Mouse (Mus musculus) layer of hippocampus, postnatal 25 days (tissue): ENCODE data around the gene Gen1. TPM values are rescaled to one million over a fixed set of nuclear protein-coding genes. Genes with fewer than 3 reads are reported as not detected.

Experiments
- DNase-seq, 2 experiments: peaks; one replicate each; pipeline ENCODE4 v3.0.0; 2022; ENCODE audit warnings: mixed read lengths in 2 of 2, low spot score in 1 of 2; ENCODE audit errors: extremely low spot score in 1 of 2
- total RNA-seq, 2 experiments: library from RNA; stranded (reverse); gene quantifications; 2 replicates each; pipeline ENCODE4 v1.2.3; 2021

Gene Gen1
- total RNA-seq, 2 experiments from 2014 or later: 1.7 to 3.0 TPM

DNA sequence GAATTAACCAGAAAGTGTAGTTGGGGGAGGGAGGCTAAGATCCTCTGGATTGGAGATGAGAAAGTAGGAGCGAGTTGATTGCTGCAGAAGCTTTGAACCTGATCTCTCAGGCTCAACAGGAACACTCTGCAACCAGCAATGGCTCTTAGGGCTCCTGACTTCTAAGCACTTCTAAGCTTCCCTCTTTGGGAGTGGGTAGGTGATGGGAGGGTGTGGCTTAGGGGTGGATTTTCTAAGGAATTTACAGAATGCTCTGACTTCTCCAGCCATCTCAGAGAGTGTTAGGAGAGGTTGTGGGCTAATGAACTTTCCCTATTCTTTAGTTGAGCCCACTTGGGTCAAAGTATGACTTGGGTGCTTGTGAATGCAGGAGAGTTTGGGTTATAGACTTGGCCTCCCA is 39.5 kb downstream of the Gen1 start:
- no peak for DNase-seq

GRCm38 (mm10) chr12:11224722-11225121 is 40.9 kb downstream of the Gen1 start:
- DNase-seq: no peak

GRCm38 (mm10) chr12:11223090-11223489 is 42.5 kb downstream of the Gen1 start:
- DNase-seq: no peak

DNA sequence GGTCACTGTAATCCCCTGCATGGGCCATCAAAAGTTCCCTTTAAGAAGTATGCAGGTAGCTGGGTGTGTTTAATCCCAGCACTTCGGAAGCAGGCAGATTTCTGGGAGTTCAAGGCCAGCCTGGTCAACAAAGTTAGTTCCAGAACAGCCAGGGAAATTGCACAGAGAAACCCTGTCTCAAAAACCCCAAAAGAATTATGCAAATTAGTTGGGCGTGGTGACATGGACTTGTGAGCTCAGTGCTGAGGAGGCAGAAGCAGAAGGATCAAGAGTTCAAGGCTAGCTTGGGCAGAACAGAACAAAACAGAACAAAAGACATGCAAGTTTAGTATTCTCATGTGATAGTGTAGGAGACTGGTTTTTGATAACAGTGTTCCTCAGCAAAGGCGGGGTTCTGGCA is 43.0 kb downstream of the Gen1 start:
- no peak for DNase-seq

GRCm38 (mm10) chr12:11221524-11222330 is 43.9 kb downstream of the Gen1 start:
- DNase-seq: no peak

- no peak for DNase-seq
Observed at GRCm38 (mm10) chr12:11217726-11218250, 47.8 kb downstream of the Gen1 start.

DNA sequence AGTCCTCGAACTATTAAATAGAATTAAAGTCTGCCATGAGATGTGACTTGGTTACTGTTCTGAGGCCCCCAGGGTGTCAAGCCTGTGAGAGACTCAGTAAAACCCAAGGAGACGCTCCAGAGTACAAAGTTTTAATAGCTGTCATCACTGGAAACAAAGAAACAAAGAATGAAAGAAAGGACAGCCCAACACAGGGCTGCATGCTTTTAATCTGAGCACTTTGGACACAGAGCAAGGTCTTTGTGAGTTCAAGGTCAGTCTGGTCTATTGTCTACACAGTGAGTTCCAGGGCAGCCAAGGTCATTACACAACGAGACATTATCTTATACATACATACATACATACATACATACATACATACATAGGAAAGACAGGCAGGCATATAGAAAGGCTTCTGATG is 49.1 kb downstream of the Gen1 start:
- no peak for DNase-seq

GRCm38 (mm10) chr12:11215555-11215954 is 50.0 kb downstream of the Gen1 start:
- DNase-seq: no peak

- DNase-seq: no peak
Observed at GRCm38 (mm10) chr12:11214776-11215175, 50.8 kb downstream of the Gen1 start.

GRCm38 (mm10) chr12:11212881-11213280 is 52.7 kb downstream of the Gen1 start:
- no peak for DNase-seq

GRCm38 (mm10) chr12:11210361-11210760 is 55.2 kb downstream of the Gen1 start:
- DNase-seq: no peak

DNA sequence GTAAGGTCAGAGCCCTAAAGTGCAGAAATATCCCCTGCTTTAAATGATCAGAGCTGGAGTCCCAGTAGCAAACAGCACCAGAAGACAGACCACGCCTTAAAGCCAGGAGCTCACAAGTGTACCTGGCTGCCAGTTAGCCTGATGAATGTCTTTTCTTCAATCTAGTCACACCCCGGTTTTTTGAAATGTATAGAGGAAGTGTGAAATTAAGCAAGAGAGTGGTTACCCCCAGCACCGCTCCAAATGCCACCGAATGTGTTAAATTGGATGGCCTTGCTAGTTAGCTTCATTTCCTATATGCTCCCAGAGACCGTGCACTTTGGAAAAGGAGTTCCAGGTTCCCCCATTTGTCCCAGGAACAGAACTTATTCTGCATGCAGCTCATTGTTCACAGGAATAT is 56.0 kb downstream of the Gen1 start:
- DNase-seq: no peak

DNA sequence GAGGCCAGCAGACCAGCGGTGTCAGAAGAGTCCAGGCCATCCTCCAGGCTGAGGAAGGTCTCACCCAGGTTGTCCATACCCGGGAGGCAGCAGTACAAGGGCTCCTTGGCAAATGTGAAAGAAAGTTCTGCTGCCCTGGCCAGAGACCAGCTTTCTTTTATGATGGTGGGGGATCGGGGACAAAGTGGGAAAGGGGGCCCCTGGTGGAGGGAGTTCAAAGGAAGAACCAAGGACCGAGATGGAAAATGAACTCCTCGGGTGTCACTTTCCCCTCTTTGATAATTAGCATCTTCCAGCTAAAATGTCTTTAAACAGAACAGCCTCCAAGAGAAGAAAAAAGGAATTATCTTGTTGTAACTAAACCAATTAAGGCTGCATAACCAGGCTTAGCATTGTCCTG is 56.7 kb downstream of the Gen1 start, which contains the start of gene Msgn1:
Gene Msgn1, minus strand, starts transcription at position 101 of the 400 bp plus-strand sequence.
- no peak for DNase-seq

GRCm38 (mm10) chr12:11206321-11206720 is 59.3 kb downstream of the Gen1 start:
- DNase-seq: no peak

DNA sequence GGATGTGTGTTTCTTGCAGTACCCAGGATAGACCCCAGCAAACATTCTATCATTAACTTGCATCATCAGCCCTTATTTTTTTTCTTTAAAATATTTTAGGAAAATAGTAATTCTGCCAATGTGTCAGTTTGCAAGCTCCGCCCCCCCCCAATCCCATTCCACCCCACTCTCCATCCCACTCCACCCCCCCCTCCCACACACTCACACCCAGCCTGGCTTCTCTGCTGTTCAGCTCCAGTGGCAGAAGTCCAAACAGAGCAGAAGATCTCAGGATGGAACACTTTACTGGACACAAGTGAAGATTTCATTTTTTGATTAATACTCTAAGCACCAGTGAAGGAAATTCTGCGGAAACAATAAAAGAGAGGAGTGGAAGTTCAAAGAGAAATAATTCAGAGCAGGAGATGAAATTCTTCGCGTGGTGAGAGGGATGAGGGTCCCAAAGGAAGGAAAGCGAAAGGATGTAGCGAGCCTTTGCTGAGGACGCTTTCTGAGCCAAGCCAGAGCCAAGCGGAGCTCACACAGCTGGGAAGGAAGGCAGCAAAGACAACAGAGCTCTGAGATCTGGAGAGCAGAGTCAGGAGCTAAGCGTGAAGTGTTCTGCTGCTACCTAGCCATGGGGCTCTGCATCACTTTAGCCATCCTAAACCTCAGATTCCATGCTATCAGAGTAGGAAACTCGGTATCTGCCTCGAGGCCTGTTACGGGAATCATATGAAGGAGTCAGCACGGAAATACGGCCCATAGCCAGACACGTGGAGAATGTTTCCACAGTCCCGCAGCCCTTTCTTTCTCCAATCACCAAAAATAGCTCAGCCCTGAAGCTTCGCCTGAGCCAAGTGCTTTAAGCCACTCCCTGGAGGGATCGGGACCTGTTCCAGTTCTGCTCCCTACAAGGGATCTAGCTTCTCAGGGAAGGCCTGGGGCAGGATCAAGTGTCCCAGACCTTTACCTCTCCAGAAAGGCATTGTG is 61.6 kb downstream of the Gen1 start:
- no peak for DNase-seq

DNA sequence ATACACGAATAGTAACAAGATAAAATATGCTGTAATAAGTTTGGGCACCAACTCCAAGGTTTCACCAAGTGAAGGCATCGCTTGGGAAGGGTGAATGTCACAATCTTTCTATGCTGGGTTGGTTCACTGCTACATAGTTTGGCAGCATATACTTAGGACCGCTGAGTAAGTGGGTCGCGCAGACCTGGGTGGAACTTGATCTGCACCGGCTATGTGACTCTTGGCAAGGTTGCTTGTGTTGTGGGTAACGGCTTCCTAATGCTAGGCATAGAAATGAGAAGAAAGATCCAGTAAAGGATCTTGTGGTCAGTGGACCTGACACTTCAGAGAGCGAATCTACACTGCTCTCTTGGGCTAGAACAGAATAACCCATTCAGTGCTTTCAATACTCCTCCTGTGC is 63.1 kb downstream of the Gen1 start:
- DNase-seq: no peak

- no peak for DNase-seq
Observed at GRCm38 (mm10) chr12:11200711-11201110, 64.9 kb downstream of the Gen1 start.

DNA sequence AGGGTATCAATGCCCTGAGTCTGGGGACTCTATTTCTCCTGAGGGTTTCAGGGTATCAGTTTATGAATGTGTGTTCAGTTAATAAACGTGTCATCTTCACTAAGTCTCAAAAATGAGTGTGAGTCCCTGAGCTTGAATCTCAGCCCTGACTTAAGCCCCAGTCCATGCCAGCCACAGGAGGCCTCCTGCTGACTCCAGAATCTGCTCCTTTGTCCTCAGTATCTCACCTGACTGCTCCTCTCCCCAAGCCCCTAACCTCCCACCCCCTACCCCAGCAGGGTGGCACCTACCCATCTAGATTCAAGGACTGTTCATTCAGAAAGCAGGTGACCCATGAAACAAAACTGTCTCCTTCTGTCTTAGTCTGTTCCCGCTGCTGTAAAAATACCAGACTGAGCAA is 67.0 kb downstream of the Gen1 start:
- DNase-seq: no peak

GRCm38 (mm10) chr12:11198026-11198425 is 67.6 kb downstream of the Gen1 start:
- DNase-seq: no peak

GRCm38 (mm10) chr12:11196830-11197229 is 68.8 kb downstream of the Gen1 start:
- no peak for DNase-seq

DNA sequence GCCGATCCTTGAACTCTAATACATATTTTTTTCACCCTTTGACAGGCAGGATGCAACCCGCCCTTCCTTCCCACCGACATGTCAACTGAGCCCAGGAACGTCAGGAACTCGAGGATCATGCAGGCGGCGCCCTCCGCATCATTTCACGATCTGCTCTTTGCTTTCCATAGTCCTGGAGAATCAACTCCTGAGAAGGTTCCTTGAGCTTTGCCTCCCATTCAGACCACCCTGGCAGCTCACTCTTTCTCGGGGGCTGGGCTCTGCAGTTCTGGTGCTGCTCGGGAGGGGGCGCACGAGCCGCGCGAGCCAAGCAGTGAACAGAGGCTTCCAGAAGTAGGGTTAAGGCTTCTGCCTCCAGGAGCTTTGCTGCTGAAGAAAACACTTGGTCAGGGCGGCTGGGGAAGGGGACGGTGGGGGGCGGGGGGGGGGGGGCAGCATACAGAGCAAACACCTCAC is 69.4 kb downstream of the Gen1 start:
- peak; percentile 67 to 83 for DNase-seq
